Mouse (Mus musculus) erythroblast, embryonic 14.5 days (primary cell): ENCODE results near the gene Wwox. TPM values are rescaled to one million over a fixed set of nuclear protein-coding genes. Genes with fewer than 3 reads are reported as not detected.

ENCODE experiments used
- H3K27me3 ChIP-seq: 2 replicates; pipeline ENCODE4 v1.6.1; 2012; ENCODE audit warnings: inconsistent platforms; ENCODE audit not compliant: control insufficient read depth
- H3K36me3 ChIP-seq: 2 replicates; pipeline ENCODE4 v1.6.1; 2012; ENCODE audit warnings: mild to moderate bottlenecking, inconsistent platforms; ENCODE audit not compliant: control insufficient read depth
- H3K4me1 ChIP-seq: 2 replicates; pipeline ENCODE4 v1.6.1; 2012; ENCODE audit warnings: inconsistent platforms; ENCODE audit not compliant: control insufficient read depth
- H3K4me3 ChIP-seq: replicated peaks from 2 replicates; pipeline ENCODE3; 2012; ENCODE audit warnings: moderate library complexity, mild to moderate bottlenecking, inconsistent platforms
- H3K9me3 ChIP-seq: 2 replicates; pipeline ENCODE4 v1.6.1; 2012; ENCODE audit warnings: low read length, inconsistent platforms, mixed read lengths; ENCODE audit not compliant: control insufficient read depth
- GATA1 ChIP-seq: IDR thresholded peaks from 2 replicates; pipeline ENCODE4 v1.6.1; 2012; ENCODE audit warnings: low read length, inconsistent platforms, mixed read lengths
- TAL1 ChIP-seq: IDR thresholded peaks from 3 replicates; pipeline ENCODE4 v1.6.1; 2012; ENCODE audit warnings: low read length, inconsistent platforms, mixed read lengths
- polyA plus RNA-seq: library from polyadenylated mRNA; stranded (reverse); fragments of >175 nt; gene quantifications from 2 replicates; pipeline ENCODE4 v1.2.3, GENCODE M21; 2012

Wwox gene
- polyA plus RNA-seq, 1 experiment: 0.18 TPM

DNA sequence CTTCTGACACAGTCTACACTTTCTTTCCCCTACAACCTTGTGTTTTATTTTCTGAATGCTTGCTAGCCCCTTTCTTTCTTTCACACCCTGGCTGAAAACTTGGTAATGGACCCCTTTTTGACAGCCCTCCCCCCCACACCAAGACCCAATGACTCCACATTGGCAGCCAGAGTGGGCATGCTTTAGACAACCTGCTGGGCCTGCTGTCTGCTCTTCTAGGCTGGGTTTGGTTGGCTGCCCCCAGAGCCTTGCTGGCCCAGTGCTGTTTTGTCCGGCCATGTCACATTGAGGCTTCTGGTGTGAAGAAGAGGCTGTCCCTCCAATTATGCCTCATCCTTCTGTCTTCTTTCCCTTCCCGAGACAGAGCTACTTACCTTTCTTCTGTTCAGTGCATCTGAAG, 83.6 kb downstream of the Wwox start:
- H3K9me3 ChIP-seq: no peaks in the 10 kb centered on the region
- no peaks in the 10 kb centered on the region for H3K4me1 ChIP-seq
- H3K4me3 ChIP-seq: no peak overlapping the region
- H3K36me3 ChIP-seq: no peaks in the 10 kb centered on the region
- no peaks in the 10 kb centered on the region for H3K27me3 ChIP-seq
- no peak for TF ChIP-seq TAL1
- TF ChIP-seq GATA1: no peak

GRCm38 (mm10) chr8:114526626-114527267, 87.3 kb downstream of the Wwox start:
- Histone ChIP-seq H3K4me3 (no peak overlapping the region), H3K9me3 (no peaks in the 10 kb centered on the region), H3K36me3 (no peaks in the 10 kb centered on the region), H3K27me3 (no peaks in the 10 kb centered on the region), H3K4me1 (no peaks in the 10 kb centered on the region)
- TF ChIP-seq TAL1 (no peak), GATA1 (no peak)

GRCm38 (mm10) chr8:114527648-114528221, 88.3 kb downstream of the Wwox start:
- H3K27me3 ChIP-seq: no peaks in the 10 kb centered on the region
- no peaks in the 10 kb centered on the region for H3K36me3 ChIP-seq
- TF ChIP-seq GATA1 (no peak), TAL1 (no peak)
- no peak overlapping the region for H3K4me3 ChIP-seq
- H3K9me3 ChIP-seq: no peaks in the 10 kb centered on the region
- no peaks in the 10 kb centered on the region for H3K4me1 ChIP-seq

DNA sequence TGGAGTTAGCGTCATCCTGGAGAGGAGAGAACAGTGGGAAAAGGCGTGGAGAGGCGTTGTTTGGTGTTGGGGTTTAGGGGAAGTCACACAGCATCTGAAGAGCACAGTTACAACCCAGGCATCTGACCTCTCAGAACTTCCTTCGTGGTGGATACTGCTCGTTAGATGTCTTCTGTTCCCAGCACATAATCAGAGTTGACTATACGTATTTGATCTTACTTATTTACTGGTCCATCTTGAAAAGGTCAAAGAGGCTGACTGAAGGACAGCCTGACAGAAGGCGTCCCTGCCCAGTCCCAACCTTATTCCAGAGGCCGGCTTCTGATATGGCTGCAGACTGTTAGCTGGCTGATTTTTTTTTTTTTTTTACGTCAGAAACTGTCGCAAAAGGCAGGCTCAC, 90.1 kb downstream of the Wwox start:
- H3K4me3 ChIP-seq: no peak overlapping the region
- H3K36me3 ChIP-seq: no peaks in the 10 kb centered on the region
- no peaks in the 10 kb centered on the region for H3K9me3 ChIP-seq
- TF ChIP-seq TAL1: no peak
- TF ChIP-seq GATA1: no peak
- no peaks in the 10 kb centered on the region for H3K4me1 ChIP-seq
- H3K27me3 ChIP-seq: no peaks in the 10 kb centered on the region

DNA sequence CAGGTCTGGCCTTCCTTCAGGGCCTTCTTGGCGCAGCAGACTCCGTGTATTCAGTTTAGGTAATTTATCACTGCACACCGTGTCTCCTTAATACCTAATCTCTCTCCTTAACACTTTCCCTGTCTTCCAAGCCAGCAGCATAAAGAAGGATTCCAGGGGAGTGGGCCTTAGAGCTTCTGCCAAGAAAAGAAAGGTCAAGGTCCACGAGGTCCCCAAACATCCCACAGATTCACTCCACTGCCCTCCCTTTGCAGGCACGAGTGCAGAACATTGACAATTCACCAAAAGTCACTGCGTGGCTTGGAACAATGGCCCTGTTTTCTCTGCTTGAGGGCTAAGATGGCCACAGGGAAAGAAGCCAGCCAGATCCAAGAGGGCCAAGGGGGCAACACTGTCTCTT, 96.7 kb downstream of the Wwox start:
- Histone ChIP-seq H3K4me3 (no peak overlapping the region), H3K27me3 (no peaks in the 10 kb centered on the region), H3K36me3 (no peaks in the 10 kb centered on the region), H3K9me3 (no peaks in the 10 kb centered on the region), H3K4me1 (no peaks in the 10 kb centered on the region)
- TF ChIP-seq GATA1: no peak
- TF ChIP-seq TAL1: no peak

GRCm38 (mm10) chr8:114541132-114541531, 101.7 kb downstream of the Wwox start:
- Histone ChIP-seq H3K27me3 (no peaks in the 10 kb centered on the region), H3K36me3 (no peaks in the 10 kb centered on the region), H3K9me3 (no peaks in the 10 kb centered on the region), H3K4me1 (no peaks in the 10 kb centered on the region), H3K4me3 (no peak overlapping the region)
- no peak for TF ChIP-seq TAL1
- TF ChIP-seq GATA1: no peak

- Histone ChIP-seq H3K4me3 (no peak overlapping the region), H3K9me3 (no peaks in the 10 kb centered on the region), H3K27me3 (no peaks in the 10 kb centered on the region), H3K36me3 (no peaks in the 10 kb centered on the region), H3K4me1 (no peaks in the 10 kb centered on the region)
- TF ChIP-seq TAL1 (no peak), GATA1 (no peak)
These were observed 108.9 kb downstream of the Wwox start for GRCm38 (mm10) chr8:114548360-114548759.

GRCm38 (mm10) chr8:114548837-114549236, 109.4 kb downstream of the Wwox start:
- no peak for TF ChIP-seq GATA1
- TF ChIP-seq TAL1: no peak
- no peaks in the 10 kb centered on the region for H3K9me3 ChIP-seq
- H3K4me1 ChIP-seq: no peaks in the 10 kb centered on the region
- no peaks in the 10 kb centered on the region for H3K36me3 ChIP-seq
- no peaks in the 10 kb centered on the region for H3K27me3 ChIP-seq
- H3K4me3 ChIP-seq: no peak overlapping the region

- H3K36me3 ChIP-seq: no peaks in the 10 kb centered on the region
- H3K4me1 ChIP-seq: no peaks in the 10 kb centered on the region
- H3K9me3 ChIP-seq: no peaks in the 10 kb centered on the region
- H3K27me3 ChIP-seq: no peaks in the 10 kb centered on the region
- TF ChIP-seq GATA1: no peak
- TF ChIP-seq TAL1: no peak
- H3K4me3 ChIP-seq: no peak overlapping the region
These were observed 110.6 kb downstream of the Wwox start for GRCm38 (mm10) chr8:114550029-114550428.

- H3K9me3 ChIP-seq: no peaks in the 10 kb centered on the region
- H3K4me1 ChIP-seq: no peaks in the 10 kb centered on the region
- H3K27me3 ChIP-seq: no peaks in the 10 kb centered on the region
- no peak overlapping the region for H3K4me3 ChIP-seq
- no peak for TF ChIP-seq TAL1
- no peak for TF ChIP-seq GATA1
- H3K36me3 ChIP-seq: no peaks in the 10 kb centered on the region
These were observed 113.2 kb downstream of the Wwox start for GRCm38 (mm10) chr8:114552606-114553005.
